Mouse (Mus musculus) small intestine, adult 2 months (tissue): ENCODE measurements around the gene Rln3.

ENCODE experiments used
- CTCF ChIP-seq: fragments of 200-500 bp; IDR thresholded peaks from 2 replicates; pipeline ENCODE4 v1.5.1; 2012; ENCODE audit warnings: low read depth, mild to moderate bottlenecking, control low read depth, inconsistent platforms, low read length, moderate library complexity, mixed read lengths; ENCODE audit not compliant: insufficient replicate concordance, insufficient read length; ENCODE audit errors: extremely low read depth
- POLR2A ChIP-seq: fragments of 200-500 bp; IDR thresholded peaks from 2 replicates; pipeline ENCODE4 v1.6.1; 2012; ENCODE audit warnings: low read depth, mild to moderate bottlenecking, control low read depth, inconsistent platforms, low read length, moderate library complexity

DNA sequence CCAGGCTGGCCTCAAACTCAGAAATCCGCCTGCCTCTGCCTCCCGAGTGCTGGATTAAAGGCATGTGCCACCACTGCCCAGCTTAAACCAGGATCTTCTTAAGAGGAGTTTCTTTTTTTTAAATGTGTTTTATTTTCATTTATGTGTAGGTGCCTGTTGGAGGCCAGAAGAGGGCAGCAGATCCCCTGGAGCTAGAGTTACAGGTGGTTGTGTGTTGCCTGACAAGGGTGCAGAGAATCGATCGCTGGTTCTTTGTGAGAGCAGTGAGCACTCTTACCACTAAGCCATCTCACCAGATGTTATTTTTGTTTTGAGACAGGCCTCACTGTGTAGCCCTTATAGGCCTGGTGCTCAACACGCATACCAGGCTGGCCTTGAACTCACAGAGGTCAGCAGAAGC lies 29.0 kb downstream of the Rln3 start:
- TF ChIP-seq CTCF: no peak
- no peak for TF ChIP-seq POLR2A
